Mouse (Mus musculus): Measurements from ENCODE around the gene Piwil1. TPM values are rescaled to one million over a fixed set of nuclear protein-coding genes. Genes with fewer than 3 reads are reported as not detected.

Gene Piwil1
- polyA plus RNA-seq, 1 experiment from 2014 or later, result not detected

GRCm38 (mm10) chr5:128729341-128729740, 27.0 kb downstream of the Piwil1 start:
- Histone ChIP-seq H3K4me3 (ENCODE audit: low read depth, low read length) (no peak overlapping the region), H3K9me3 (ENCODE audit: control insufficient read depth, low read length) (no peaks in the 10 kb centered on the region), H3K27me3 (replicated peaks; ENCODE audit: control insufficient read depth, insufficient read depth, low read length) (no peaks in the 10 kb centered on the region), H3K27ac (ENCODE audit: low read depth, low read length) (no peak overlapping the region), H3K36me3 (ENCODE audit: control insufficient read depth, insufficient read depth, low read length) (no peaks in the 10 kb centered on the region), H3K9ac (ENCODE audit: low read depth, low read length) (no peak overlapping the region), H3K4me1 (replicated peaks; ENCODE audit: control insufficient read depth, insufficient read depth, low read length) (no peaks in the 10 kb centered on the region), H3K4me2 (no peak overlapping the region)
- ATAC-seq (replicated peaks; ENCODE audit: low FRiP score) (no peak), DNase-seq (ENCODE audit: low spot score) (no peak)
- 68% methylated on average over 5 of the region's 5 CpGs for WGBS

- no peak for DNase-seq (ENCODE audit: low spot score)
- Histone ChIP-seq H3K9me3 (ENCODE audit: control insufficient read depth, low read length) (no peaks in the 10 kb centered on the region), H3K9ac (ENCODE audit: low read depth, low read length) (no peak overlapping the region), H3K27ac (ENCODE audit: low read depth, low read length) (no peak overlapping the region), H3K4me1 (replicated peaks; ENCODE audit: control insufficient read depth, insufficient read depth, low read length) (no peaks in the 10 kb centered on the region), H3K27me3 (replicated peaks; ENCODE audit: control insufficient read depth, insufficient read depth, low read length) (no peaks in the 10 kb centered on the region), H3K4me3 (ENCODE audit: low read depth, low read length) (no peak overlapping the region), H3K4me2 (no peak overlapping the region), H3K36me3 (ENCODE audit: control insufficient read depth, insufficient read depth, low read length) (no peaks in the 10 kb centered on the region)
- 45% methylated on average over 5 of the region's 5 CpGs for WGBS
- no peak for ATAC-seq (replicated peaks; ENCODE audit: low FRiP score)
Measured at GRCm38 (mm10) chr5:128730634-128731033, 28.3 kb downstream of the Piwil1 start.

- Histone ChIP-seq H3K27ac (ENCODE audit: low read depth, low read length) (no peak overlapping the region), H3K27me3 (replicated peaks; ENCODE audit: control insufficient read depth, insufficient read depth, low read length) (no peaks in the 10 kb centered on the region), H3K4me3 (ENCODE audit: low read depth, low read length) (no peak overlapping the region), H3K36me3 (ENCODE audit: control insufficient read depth, insufficient read depth, low read length) (no peaks in the 10 kb centered on the region), H3K4me1 (replicated peaks; ENCODE audit: control insufficient read depth, insufficient read depth, low read length) (no peaks in the 10 kb centered on the region), H3K9me3 (ENCODE audit: control insufficient read depth, low read length) (no peaks in the 10 kb centered on the region), H3K9ac (ENCODE audit: low read depth, low read length) (no peak overlapping the region), H3K4me2 (no peak overlapping the region)
- ATAC-seq (replicated peaks; ENCODE audit: low FRiP score), result no peak
- WGBS, result 63% methylated on average over 11 of the region's 11 CpGs
- no peak for DNase-seq (ENCODE audit: low spot score)
Measured at GRCm38 (mm10) chr5:128732416-128733014, 30.2 kb downstream of the Piwil1 start.

GRCm38 (mm10) chr5:128733955-128734354, 31.6 kb downstream of the Piwil1 start:
- DNase-seq (ENCODE audit: low spot score) (no peak), ATAC-seq (replicated peaks; ENCODE audit: low FRiP score) (no peak)
- Histone ChIP-seq H3K9me3 (ENCODE audit: control insufficient read depth, low read length) (no peaks in the 10 kb centered on the region), H3K4me1 (replicated peaks; ENCODE audit: control insufficient read depth, insufficient read depth, low read length) (no peaks in the 10 kb centered on the region), H3K4me2 (no peak overlapping the region), H3K27me3 (replicated peaks; ENCODE audit: control insufficient read depth, insufficient read depth, low read length) (no peaks in the 10 kb centered on the region), H3K27ac (ENCODE audit: low read depth, low read length) (no peak overlapping the region), H3K4me3 (ENCODE audit: low read depth, low read length) (no peak overlapping the region), H3K36me3 (ENCODE audit: control insufficient read depth, insufficient read depth, low read length) (no peaks in the 10 kb centered on the region), H3K9ac (ENCODE audit: low read depth, low read length) (no peak overlapping the region)
- WGBS, result 5% methylated on average over 6 of the region's 6 CpGs

- no peak for ATAC-seq (replicated peaks; ENCODE audit: low FRiP score)
- Histone ChIP-seq H3K36me3 (ENCODE audit: control insufficient read depth, insufficient read depth, low read length) (no peaks in the 10 kb centered on the region), H3K27ac (ENCODE audit: low read depth, low read length) (no peak overlapping the region), H3K9ac (ENCODE audit: low read depth, low read length) (no peak overlapping the region), H3K4me1 (replicated peaks; ENCODE audit: control insufficient read depth, insufficient read depth, low read length) (no peaks in the 10 kb centered on the region), H3K4me3 (ENCODE audit: low read depth, low read length) (no peak overlapping the region), H3K9me3 (ENCODE audit: control insufficient read depth, low read length) (no peaks in the 10 kb centered on the region), H3K27me3 (replicated peaks; ENCODE audit: control insufficient read depth, insufficient read depth, low read length) (peaks cover 2% of the 10 kb centered on the region; the same call in 1 of the 2 replicates), H3K4me2 (no peak overlapping the region)
- 63% methylated on average over 22 of the region's 22 CpGs for WGBS
- no peak for DNase-seq (ENCODE audit: low spot score)
Measured at GRCm38 (mm10) chr5:128735921-128736320, 33.6 kb downstream of the Piwil1 start.

GRCm38 (mm10) chr5:128739168-128739837, 37.0 kb downstream of the Piwil1 start:
- 40% methylated on average over 16 of the region's 17 CpGs for WGBS
- H3K27me3 ChIP-seq (replicated peaks; ENCODE audit: control insufficient read depth, insufficient read depth, low read length), result peaks cover 2% of the 10 kb centered on the region; the same call in 1 of the 2 replicates
- H3K4me1 ChIP-seq (replicated peaks; ENCODE audit: control insufficient read depth, insufficient read depth, low read length), result no peaks in the 10 kb centered on the region
- H3K9ac ChIP-seq (ENCODE audit: low read depth, low read length), result no peak overlapping the region
- no peak overlapping the region for H3K4me3 ChIP-seq (ENCODE audit: low read depth, low read length)
- H3K27ac ChIP-seq (ENCODE audit: low read depth, low read length), result no peak overlapping the region
- H3K4me2 ChIP-seq, result no peak overlapping the region
- ATAC-seq (replicated peaks; ENCODE audit: low FRiP score) (no peak; the same call in 1 of the 2 replicates), DNase-seq (ENCODE audit: low spot score) (no peak)
- H3K9me3 ChIP-seq (ENCODE audit: control insufficient read depth, low read length), result no peaks in the 10 kb centered on the region
- no peaks in the 10 kb centered on the region for H3K36me3 ChIP-seq (ENCODE audit: control insufficient read depth, insufficient read depth, low read length)

- Histone ChIP-seq H3K27me3 (replicated peaks; ENCODE audit: control insufficient read depth, insufficient read depth, low read length) (peaks cover 2% of the 10 kb centered on the region; the same call in 1 of the 2 replicates), H3K27ac (ENCODE audit: low read depth, low read length) (no peak overlapping the region), H3K4me1 (replicated peaks; ENCODE audit: control insufficient read depth, insufficient read depth, low read length) (no peaks in the 10 kb centered on the region), H3K36me3 (ENCODE audit: control insufficient read depth, insufficient read depth, low read length) (no peaks in the 10 kb centered on the region), H3K4me3 (ENCODE audit: low read depth, low read length) (no peak overlapping the region), H3K9me3 (ENCODE audit: control insufficient read depth, low read length) (no peaks in the 10 kb centered on the region), H3K4me2 (no peak overlapping the region), H3K9ac (ENCODE audit: low read depth, low read length) (no peak overlapping the region)
- 36% methylated on average over 8 of the region's 8 CpGs for WGBS
- ATAC-seq (replicated peaks; ENCODE audit: low FRiP score) (no peak), DNase-seq (ENCODE audit: low spot score) (no peak)
Measured at GRCm38 (mm10) chr5:128739838-128740171, 37.5 kb downstream of the Piwil1 start.

- no peak overlapping the region for H3K4me3 ChIP-seq (ENCODE audit: low read depth, low read length)
- H3K4me2 ChIP-seq, result no peak overlapping the region
- ATAC-seq (replicated peaks; ENCODE audit: low FRiP score) (no peak), DNase-seq (ENCODE audit: low spot score) (no peak)
- no peaks in the 10 kb centered on the region for H3K36me3 ChIP-seq (ENCODE audit: control insufficient read depth, insufficient read depth, low read length)
- 73% methylated on average over 6 of the region's 6 CpGs for WGBS
- H3K9ac ChIP-seq (ENCODE audit: low read depth, low read length), result no peak overlapping the region
- H3K27me3 ChIP-seq (replicated peaks; ENCODE audit: control insufficient read depth, insufficient read depth, low read length), result peaks cover 2% of the 10 kb centered on the region; the same call in 1 of the 2 replicates
- H3K9me3 ChIP-seq (ENCODE audit: control insufficient read depth, low read length), result no peaks in the 10 kb centered on the region
- no peaks in the 10 kb centered on the region for H3K4me1 ChIP-seq (replicated peaks; ENCODE audit: control insufficient read depth, insufficient read depth, low read length)
- no peak overlapping the region for H3K27ac ChIP-seq (ENCODE audit: low read depth, low read length)
Measured at GRCm38 (mm10) chr5:128744351-128744750, 42.0 kb downstream of the Piwil1 start.

- Histone ChIP-seq H3K4me1 (replicated peaks; ENCODE audit: control insufficient read depth, insufficient read depth, low read length) (no peaks in the 10 kb centered on the region), H3K4me3 (ENCODE audit: low read depth, low read length) (no peak overlapping the region), H3K27me3 (replicated peaks; ENCODE audit: control insufficient read depth, insufficient read depth, low read length) (no peaks in the 10 kb centered on the region), H3K36me3 (ENCODE audit: control insufficient read depth, insufficient read depth, low read length) (no peaks in the 10 kb centered on the region), H3K27ac (ENCODE audit: low read depth, low read length) (no peak overlapping the region), H3K4me2 (no peak overlapping the region), H3K9ac (ENCODE audit: low read depth, low read length) (no peak overlapping the region), H3K9me3 (ENCODE audit: control insufficient read depth, low read length) (no peaks in the 10 kb centered on the region)
- ATAC-seq (replicated peaks; ENCODE audit: low FRiP score) (no peak), DNase-seq (ENCODE audit: low spot score) (no peak)
- 70% methylated on average over 9 of the region's 9 CpGs for WGBS
Measured at GRCm38 (mm10) chr5:128745206-128745605, 42.9 kb downstream of the Piwil1 start.

All from liver, embryonic 11.5 days (tissue).